Mouse (Mus musculus) liver, embryonic 14.5 days (tissue): ENCODE data around the gene Bco1.

Experiments
- CTCF ChIP-seq: IDR thresholded peaks from 2 replicates; pipeline ENCODE4 v1.5.1; 2016; ENCODE audit warnings: antibody characterized with exemption, low read depth, control low read depth
- EP300 ChIP-seq: IDR thresholded peaks from 2 replicates; pipeline ENCODE4 v1.6.1; 2016; ENCODE audit warnings: antibody characterized with exemption, low read depth

- TF ChIP-seq CTCF (no peak), EP300 (no peak)
Measured at GRCm38 (mm10) chr8:117066955-117067354, 28.7 kb upstream of the Bco1 start.
